In genomic region chr17:5326689-5327088, GRCm38 (mm10) we compare ENCODE assay signal across 29 mouse cellular contexts.
DNase-seq lines count a peak whose midpoint lies in the region; ATAC-seq and TF ChIP-seq lines count a peak whose summit lies in the region.
"Had no signal": no experiment of that assay in that cellular context is flagged by ENCODE, and none has a peak within 500 bp of the region (broad histone marks: within the 10 kb centered on the region; RNA-seq: fewer than 3 reads in every experiment).

No protein-coding gene starts in this region.

- 86% methylated on average over 7 of the region's 7 CpGs for WGBS in liver, embryonic 11.5 days
- WGBS in liver, postnatal 0 days (ENCODE audit: insufficient replicate concordance): 72% methylated on average over 7 of the region's 7 CpGs
- WGBS in midbrain, embryonic 11.5 days: 92% methylated on average over 7 of the region's 7 CpGs
- WGBS in midbrain, embryonic 16.5 days: 87% methylated on average over 7 of the region's 7 CpGs
- WGBS in macrophage (ENCODE audit: missing documents): 74% methylated on average over 7 of the region's 7 CpGs

- DNase-seq in liver, embryonic 11.5 days (ENCODE audit: low spot score): no peak
- DNase-seq in liver, postnatal 0 days: no peak
- peak; percentile 71 for DNase-seq in midbrain, embryonic 11.5 days (ENCODE audit: low spot score, missing footprints)
- peak; percentile 86 for DNase-seq in NIH3T3 (ENCODE audit: low read depth)
- no peak for DNase-seq in thymus, postnatal 14 days
- DNase-seq in adrenal gland, postnatal 25 days: no peak
- DNase-seq: adrenal gland, adult 8-10 months; adrenal gland, postnatal 36 days; cerebellum, adult 11 months; cerebellum, adult 2 months; cerebellum, postnatal 10 days; cerebellum, postnatal 36 days; embryo, embryonic 11 days; forebrain, postnatal 0 days; gastrocnemius, adult 2 months; gastrocnemius, postnatal 14 days; heart, adult 18-20 months; heart, postnatal 10 days; heart, postnatal 36 days had no signal

- peaks cover 10% of the 10 kb centered on the region; the same call in 1 of the 2 replicates for H3K4me1 ChIP-seq in liver, embryonic 11.5 days (replicated peaks; ENCODE audit: control insufficient read depth, insufficient read depth, low read length)
- H3K4me1 ChIP-seq in liver, postnatal 0 days (ENCODE audit: insufficient read depth): peaks cover 2% of the 10 kb centered on the region; the same call in 1 of the 2 replicates
- peaks cover 21% of the 10 kb centered on the region for H3K4me1 ChIP-seq in midbrain, embryonic 11.5 days (ENCODE audit: control insufficient read depth, insufficient read depth, low read length)
- H3K4me1 ChIP-seq in midbrain, embryonic 16.5 days (ENCODE audit: control insufficient read depth, insufficient read depth, low read length): peaks cover 17% of the 10 kb centered on the region

- H3K27me3 ChIP-seq in liver, embryonic 11.5 days (replicated peaks; ENCODE audit: control insufficient read depth, insufficient read depth, low read length): no peaks in the 10 kb centered on the region; the same call in 1 of the 2 replicates
- H3K27me3 ChIP-seq in liver, postnatal 0 days (ENCODE audit: insufficient read depth, low read length): no peaks in the 10 kb centered on the region
- no peaks in the 10 kb centered on the region for H3K27me3 ChIP-seq in midbrain, embryonic 11.5 days (ENCODE audit: control insufficient read depth, insufficient read depth, low read length)
- no peaks in the 10 kb centered on the region for H3K27me3 ChIP-seq in midbrain, embryonic 16.5 days (ENCODE audit: control insufficient read depth, insufficient read depth, low read depth, low read length)
- H3K27me3 ChIP-seq: embryonic facial prominence, embryonic 15.5 days; heart, embryonic 12.5 days; heart, embryonic 15.5 days had no signal

- 0 out of 2 replicates have a peak overlapping the region, but pooled peaks have one; percentile 32 for H3K27ac ChIP-seq in liver, embryonic 11.5 days (ENCODE audit: low read depth, low read length)
- no peak overlapping the region for H3K27ac ChIP-seq in liver, postnatal 0 days (ENCODE audit: low read depth)
- H3K27ac ChIP-seq in midbrain, embryonic 11.5 days (ENCODE audit: low read depth, low read length): no peak overlapping the region
- H3K27ac ChIP-seq in midbrain, embryonic 16.5 days (ENCODE audit: low read length): no peak overlapping the region
- H3K27ac ChIP-seq in macrophage: peak overlapping the region; percentile 89
- H3K27ac ChIP-seq: embryonic facial prominence, embryonic 15.5 days; gastrocnemius, adult 2 months; heart, embryonic 15.5 days; hindbrain, embryonic 10.5 days; hindbrain, embryonic 13.5 days had no signal

- peaks cover 13% of the 10 kb centered on the region; the same call in 1 of the 2 replicates for H3K36me3 ChIP-seq in liver, embryonic 11.5 days (ENCODE audit: control insufficient read depth, insufficient read depth, low read length)
- peaks cover 26% of the 10 kb centered on the region for H3K36me3 ChIP-seq in liver, postnatal 0 days (replicated peaks; ENCODE audit: insufficient read depth, low read length)
- H3K36me3 ChIP-seq in midbrain, embryonic 11.5 days (ENCODE audit: control insufficient read depth, insufficient read depth, low read length): peaks cover 15% of the 10 kb centered on the region
- peaks cover 10% of the 10 kb centered on the region; the same call in 1 of the 2 replicates for H3K36me3 ChIP-seq in midbrain, embryonic 16.5 days (ENCODE audit: control insufficient read depth, insufficient read depth, low read length)
- peaks cover 34% of the 10 kb centered on the region for H3K36me3 ChIP-seq in macrophage (ENCODE audit: inconsistent target)

- ATAC-seq in liver, embryonic 11.5 days (replicated peaks; ENCODE audit: low FRiP score): no peak
- no peak for ATAC-seq in liver, postnatal 0 days
- no peak for ATAC-seq in midbrain, embryonic 11.5 days (ENCODE audit: low FRiP score)
- ATAC-seq in midbrain, embryonic 16.5 days: no peak
- ATAC-seq: activated CD4-positive, CD25-positive, alpha-beta regulatory T cell, adult 4 months; forebrain, embryonic 14.5 days; forebrain, postnatal 0 days; hindbrain, embryonic 16.5 days had no signal

- no peaks in the 10 kb centered on the region for H3K79me2 ChIP-seq in macrophage (ENCODE audit: inconsistent target)

- no peak for TF ChIP-seq EP300 in liver, postnatal 0 days (IDR thresholded peaks at IDR 0.05; ENCODE audit: low read depth)

- no peak for TF ChIP-seq CTCF in liver, postnatal 0 days (IDR thresholded peaks at IDR 0.05; ENCODE audit: low read depth)

- H3K9ac ChIP-seq in liver, embryonic 11.5 days (ENCODE audit: low read depth, low read length): no peak overlapping the region
- H3K9ac ChIP-seq in liver, postnatal 0 days (replicated peaks): no peak overlapping the region
- no peak overlapping the region for H3K9ac ChIP-seq in midbrain, embryonic 11.5 days (ENCODE audit: low read length)
- no peak overlapping the region for H3K9ac ChIP-seq in midbrain, embryonic 16.5 days (ENCODE audit: low read depth, low read length)
- H3K9ac ChIP-seq: embryonic facial prominence, embryonic 15.5 days; forebrain, postnatal 0 days; heart, embryonic 12.5 days; heart, embryonic 15.5 days; hindbrain, embryonic 13.5 days had no signal

- no peak overlapping the region for H3K4me3 ChIP-seq in liver, embryonic 11.5 days (ENCODE audit: low read depth, low read length)
- no peak overlapping the region for H3K4me3 ChIP-seq in liver, postnatal 0 days (ENCODE audit: low read depth, low read length)
- H3K4me3 ChIP-seq in midbrain, embryonic 11.5 days (ENCODE audit: low read depth, low read length): no peak overlapping the region
- no peak overlapping the region for H3K4me3 ChIP-seq in midbrain, embryonic 16.5 days (ENCODE audit: low read depth, low read length)
- H3K4me3 ChIP-seq in macrophage (ENCODE audit: inconsistent target): no peak overlapping the region
- H3K4me3 ChIP-seq: embryonic facial prominence, embryonic 15.5 days; gastrocnemius, adult 2 months; heart, embryonic 12.5 days; heart, embryonic 15.5 days; hindbrain, embryonic 10.5 days; hindbrain, embryonic 13.5 days had no signal

- H3K9me3 ChIP-seq in liver, embryonic 11.5 days (ENCODE audit: control insufficient read depth, low read length): no peaks in the 10 kb centered on the region
- H3K9me3 ChIP-seq in liver, postnatal 0 days (ENCODE audit: low read length): no peaks in the 10 kb centered on the region
- H3K9me3 ChIP-seq in midbrain, embryonic 11.5 days (ENCODE audit: control insufficient read depth, low read length): no peaks in the 10 kb centered on the region
- no peaks in the 10 kb centered on the region for H3K9me3 ChIP-seq in midbrain, embryonic 16.5 days (replicated peaks; ENCODE audit: control insufficient read depth, low read length, poor library complexity, severe bottlenecking)
- H3K9me3 ChIP-seq: embryonic facial prominence, embryonic 15.5 days; heart, embryonic 12.5 days; heart, embryonic 15.5 days; hindbrain, embryonic 10.5 days; hindbrain, embryonic 13.5 days had no signal

- no peak overlapping the region for H3K4me2 ChIP-seq in liver, embryonic 11.5 days
- H3K4me2 ChIP-seq in liver, postnatal 0 days (ENCODE audit: low read depth, low read length): no peak overlapping the region
- H3K4me2 ChIP-seq in midbrain, embryonic 11.5 days: no peak overlapping the region
- no peak overlapping the region for H3K4me2 ChIP-seq in midbrain, embryonic 16.5 days (ENCODE audit: low read length)
- H3K4me2 ChIP-seq: embryonic facial prominence, embryonic 15.5 days; heart, embryonic 12.5 days; heart, embryonic 15.5 days; hindbrain, embryonic 13.5 days had no signal

Comparison
In these comparisons a context has a peak if more than half of its experiments do, and no peak if none do; other contexts are left out.
1. H3K27ac ChIP-seq: peak in liver, embryonic 11.5 days (single experiment) and macrophage (single experiment); none in liver, postnatal 0 days (single experiment), midbrain, embryonic 11.5 days (single experiment) and midbrain, embryonic 16.5 days (single experiment).
2. DNase-seq: peak in midbrain, embryonic 11.5 days (single experiment) and NIH3T3 (single experiment); none in liver, embryonic 11.5 days (single experiment), liver, postnatal 0 days (single experiment), thymus, postnatal 14 days (single experiment) and adrenal gland, postnatal 25 days (single experiment).